Mouse (Mus musculus) hindbrain, postnatal 0 days (tissue): ENCODE measurements around the gene Vps8. TPM values are rescaled to one million over a fixed set of nuclear protein-coding genes. Genes with fewer than 3 reads are reported as not detected.

ENCODE experiments used
- ATAC-seq: fragments of 200-750 bp; cut with Nextera tagmentation; 2 replicates; pipeline ENCODE4 v1.8.0; 2017; ENCODE audit warnings: mild to moderate bottlenecking, moderate TSS enrichment, moderate library complexity
- DNase-seq: peaks from one replicate; pipeline ENCODE4 v3.0.0-alpha.2; 2015; ENCODE audit warnings: low spot score
- H3K27ac ChIP-seq: fragments of 300-500 bp; sonication (generic); 2 replicates; pipeline ENCODE4 v1.5.1; 2014; ENCODE audit warnings: mild to moderate bottlenecking
- H3K27me3 ChIP-seq: fragments of 300-500 bp; sonication (generic); 2 replicates; pipeline ENCODE4 v1.6.1; 2014; ENCODE audit warnings: low read length, mixed read lengths; ENCODE audit not compliant: insufficient read depth
- H3K36me3 ChIP-seq: fragments of 300-500 bp; sonication (generic); 2 replicates; pipeline ENCODE4 v1.6.1; 2014; ENCODE audit warnings: low read length, mixed read lengths; ENCODE audit not compliant: insufficient read depth
- H3K4me1 ChIP-seq: fragments of 300-500 bp; sonication (generic); 2 replicates; pipeline ENCODE4 v1.6.1; 2014; ENCODE audit warnings: antibody characterized with exemption, low read length, mixed read lengths; ENCODE audit not compliant: insufficient read depth
- H3K4me2 ChIP-seq: fragments of 300-500 bp; sonication (generic); 2 replicates; pipeline ENCODE4 v1.6.1; 2014; ENCODE audit warnings: low read depth, mild to moderate bottlenecking, low read length, moderate library complexity, mixed read lengths
- H3K4me3 ChIP-seq: fragments of 300-500 bp; sonication (generic); 2 replicates; pipeline ENCODE4 v1.5.1; 2014; ENCODE audit warnings: low read length
- H3K9ac ChIP-seq: fragments of 300-500 bp; sonication (generic); replicated peaks from 2 replicates; pipeline ENCODE4 v1.6.1; 2014; ENCODE audit warnings: mild to moderate bottlenecking, low read length, moderate library complexity, mixed read lengths
- H3K9me3 ChIP-seq: fragments of 300-500 bp; sonication (generic); 2 replicates; pipeline ENCODE4 v1.6.1; 2016; ENCODE audit warnings: low read length, mixed read lengths
- CTCF ChIP-seq: IDR thresholded peaks from 2 replicates; pipeline ENCODE4 v1.5.1; 2016; ENCODE audit warnings: antibody characterized with exemption, control low read depth, low read depth
- WGBS: fragments of 180-500 bp; shearing (Covaris S2); extraction: QIAGEN DNeasy Blood & Tissue Kit; methylation state at CpG from one replicate; pipeline ENCODE4 v1.1.7; 2014; 5-methylcytosine and 5-hydroxymethylcytosine counted together
- polyA plus RNA-seq: library from polyadenylated mRNA; unstranded; fragments of >200 nt; fragmentation: Nextera tagmentation; extraction: Ambion mirVana; gene quantifications from 2 replicates; pipeline ENCODE4 v1.2.1, GENCODE M21; 2015
- total RNA-seq: library from RNA; depleted of rRNA; stranded (reverse); fragments of >200 nt; gene quantifications from 2 replicates; pipeline ENCODE4 v1.2.3, GENCODE M21; 2014

Gene Vps8
- total and polyA plus RNA-seq, 2 experiments from 2014 or later = 21.2 to 39.9 TPM

DNA sequence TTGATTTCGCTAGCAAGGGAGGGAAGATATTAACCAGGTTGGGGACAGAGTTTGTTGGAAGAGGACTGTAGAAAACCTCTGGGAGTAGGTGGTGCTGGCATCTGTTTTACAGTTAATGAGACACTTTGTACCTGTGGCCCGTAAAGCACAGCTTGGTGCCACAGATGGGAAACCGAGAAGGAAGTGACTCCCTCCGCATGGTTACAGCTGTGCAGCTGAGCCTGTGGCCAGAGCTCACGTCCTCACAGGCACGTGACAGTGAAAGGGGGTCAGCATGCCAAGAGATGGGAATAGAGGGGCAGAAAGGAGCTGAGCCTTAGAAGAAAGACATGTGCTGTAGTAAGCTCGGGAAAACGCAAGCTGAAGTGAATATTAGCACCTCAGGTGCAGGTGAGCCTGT, 43.0 kb downstream of the Vps8 start:
- no peak for DNase-seq
- Histone ChIP-seq H3K9me3 (no peaks in the 10 kb centered on the region), H3K27me3 (no peaks in the 10 kb centered on the region), H3K4me1 (no peaks in the 10 kb centered on the region), H3K9ac (no peak overlapping the region), H3K4me3 (no peak overlapping the region), H3K27ac (no peak overlapping the region), H3K36me3 (peaks cover 20% of the 10 kb centered on the region; the same call in 1 of the 2 replicates), H3K4me2 (no peak overlapping the region)
- no peak for TF ChIP-seq CTCF
- ATAC-seq = no peak
- WGBS = 65% methylated on average over 8 of the region's 8 CpGs

DNA sequence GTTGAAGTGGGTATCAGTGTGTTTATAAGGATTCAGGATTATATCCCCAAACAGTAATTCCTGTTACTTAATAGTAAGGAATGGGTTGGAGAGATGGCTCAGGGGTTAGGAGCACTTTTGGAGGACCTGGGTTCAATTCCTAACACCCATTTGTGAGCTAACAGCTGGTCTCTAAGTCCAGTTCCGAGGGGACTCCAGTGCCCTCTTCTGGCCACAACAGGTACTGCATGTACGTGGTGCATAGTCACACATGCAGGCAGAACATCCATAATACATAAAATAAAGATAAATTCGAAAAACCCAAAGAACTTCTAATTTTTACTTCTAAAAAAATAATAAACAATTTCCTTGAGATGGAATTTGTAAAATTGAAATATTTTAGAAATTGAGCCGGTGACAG, 47.5 kb downstream of the Vps8 start:
- Histone ChIP-seq H3K9me3 (no peaks in the 10 kb centered on the region), H3K9ac (no peak overlapping the region), H3K4me3 (no peak overlapping the region), H3K4me1 (no peaks in the 10 kb centered on the region), H3K27ac (no peak overlapping the region), H3K27me3 (no peaks in the 10 kb centered on the region), H3K4me2 (no peak overlapping the region), H3K36me3 (peaks cover 23% of the 10 kb centered on the region)
- peak; percentile 65 for TF ChIP-seq CTCF
- DNase-seq (no peak), ATAC-seq (no peak)
- 87% methylated on average over 4 of the region's 4 CpGs for WGBS

DNA sequence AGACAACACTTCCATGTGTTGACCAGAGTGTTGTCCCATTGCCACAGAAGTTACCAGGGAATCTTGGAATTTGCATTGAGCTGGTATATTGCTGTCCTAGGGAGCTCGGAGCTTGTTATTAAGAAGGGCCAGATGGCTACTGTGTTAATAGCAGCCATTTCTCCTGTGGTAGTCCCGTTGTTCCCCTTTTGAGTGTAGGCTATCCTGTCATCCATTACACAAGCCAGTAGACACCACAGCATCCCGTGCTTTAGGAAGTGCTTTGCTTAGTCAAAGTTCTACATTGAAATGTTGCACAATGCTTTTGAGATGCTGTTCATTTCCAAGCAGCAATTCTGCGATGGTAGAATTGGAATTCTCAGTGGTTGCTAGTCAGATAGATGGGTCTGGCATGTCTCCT, 54.2 kb downstream of the Vps8 start:
- H3K36me3 ChIP-seq = peaks cover 29% of the 10 kb centered on the region

DNA sequence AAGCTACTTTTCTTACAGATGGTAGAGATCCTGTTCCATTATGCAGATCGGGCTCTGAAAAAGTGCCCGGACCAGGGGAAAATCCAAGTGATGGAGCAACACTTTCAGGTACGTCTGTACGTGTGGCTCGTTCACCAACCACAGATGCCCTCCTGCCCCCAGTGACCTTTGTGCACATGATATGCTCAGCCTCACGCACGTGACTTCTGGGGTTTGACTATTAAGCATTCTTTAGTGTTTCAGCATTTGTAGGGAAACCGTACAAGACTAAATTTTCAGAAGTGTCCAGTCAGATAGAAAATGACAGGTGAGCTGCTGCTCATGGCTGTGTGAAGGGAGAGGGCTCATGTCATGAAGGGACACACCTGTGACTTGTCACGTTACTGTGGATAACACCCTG, 55.5 kb downstream of the Vps8 start:
- H3K9me3 ChIP-seq = no peaks in the 10 kb centered on the region
- no peak overlapping the region for H3K4me3 ChIP-seq
- TF ChIP-seq CTCF = no peak
- no peaks in the 10 kb centered on the region for H3K27me3 ChIP-seq
- H3K9ac ChIP-seq = no peak overlapping the region
- H3K36me3 ChIP-seq = peaks cover 20% of the 10 kb centered on the region
- no peak overlapping the region for H3K4me2 ChIP-seq
- 93% methylated on average over 9 of the region's 9 CpGs for WGBS
- H3K27ac ChIP-seq = no peak overlapping the region
- ATAC-seq (no peak), DNase-seq (no peak)
- no peaks in the 10 kb centered on the region for H3K4me1 ChIP-seq

More for the DNA sequence above, 54.2 kb downstream of the Vps8 start:
- Histone ChIP-seq H3K4me2 (no peak overlapping the region), H3K27ac (no peak overlapping the region), H3K27me3 (no peaks in the 10 kb centered on the region), H3K9ac (no peak overlapping the region), H3K4me3 (no peak overlapping the region), H3K4me1 (no peaks in the 10 kb centered on the region), H3K9me3 (no peaks in the 10 kb centered on the region)
- 90% methylated on average over 4 of the region's 4 CpGs for WGBS
- no peak for DNase-seq
- TF ChIP-seq CTCF = no peak
- no peak for ATAC-seq

DNA sequence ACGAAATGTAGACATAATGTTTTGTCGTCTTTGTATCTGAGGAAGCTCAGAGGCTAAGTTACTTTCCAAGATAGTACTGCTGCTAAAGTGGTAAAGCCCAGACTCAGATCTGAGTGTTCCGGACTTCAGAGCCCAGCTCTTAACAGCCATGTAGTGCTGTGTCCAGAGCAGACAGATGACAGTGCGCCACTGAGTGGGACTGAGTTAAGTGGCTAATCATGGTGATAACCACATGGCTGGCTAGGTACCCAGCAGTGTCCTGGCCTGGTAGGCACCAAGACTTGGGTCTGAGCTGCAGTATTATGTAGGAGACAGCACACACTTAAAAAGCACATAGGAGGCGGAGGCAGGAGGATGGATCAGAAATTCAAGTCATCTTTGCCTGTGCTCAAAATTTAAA, 60.9 kb downstream of the Vps8 start:
- Histone ChIP-seq H3K36me3 (peaks cover 3% of the 10 kb centered on the region; the same call in 1 of the 2 replicates), H3K9me3 (no peaks in the 10 kb centered on the region), H3K9ac (no peak overlapping the region), H3K27me3 (no peaks in the 10 kb centered on the region), H3K27ac (no peak overlapping the region), H3K4me1 (no peaks in the 10 kb centered on the region), H3K4me2 (no peak overlapping the region), H3K4me3 (no peak overlapping the region)
- DNase-seq (no peak), ATAC-seq (no peak)
- no peak for TF ChIP-seq CTCF
- 91% methylated on average over 5 of the region's 5 CpGs for WGBS

DNA sequence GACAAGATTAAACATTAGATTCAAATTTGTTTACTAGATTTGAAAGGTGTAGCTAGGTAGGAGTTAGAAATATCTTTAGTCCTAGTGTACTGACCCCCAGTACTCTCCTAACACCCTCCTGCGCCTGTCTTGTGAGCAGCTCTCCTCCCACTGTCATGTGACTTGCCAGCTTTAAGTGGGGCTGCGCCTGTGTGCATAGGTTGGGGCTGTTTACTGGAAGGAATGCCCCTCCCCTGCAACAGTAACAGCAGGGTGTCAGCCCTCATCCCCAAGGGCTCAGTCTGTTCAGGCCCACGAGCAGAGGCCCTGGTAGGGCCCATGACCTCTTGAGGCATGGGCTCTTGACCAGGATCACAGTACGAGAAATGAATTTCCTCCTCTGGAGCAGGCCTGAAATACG, 62.8 kb downstream of the Vps8 start:
- Histone ChIP-seq H3K4me2 (no peak overlapping the region), H3K9me3 (no peaks in the 10 kb centered on the region), H3K36me3 (peaks cover 3% of the 10 kb centered on the region; the same call in 1 of the 2 replicates), H3K4me1 (no peaks in the 10 kb centered on the region), H3K9ac (no peak overlapping the region), H3K4me3 (no peak overlapping the region), H3K27me3 (no peaks in the 10 kb centered on the region), H3K27ac (no peak overlapping the region)
- DNase-seq (no peak), ATAC-seq (no peak)
- 64% methylated on average over 5 of the region's 5 CpGs for WGBS
- TF ChIP-seq CTCF = no peak

DNA sequence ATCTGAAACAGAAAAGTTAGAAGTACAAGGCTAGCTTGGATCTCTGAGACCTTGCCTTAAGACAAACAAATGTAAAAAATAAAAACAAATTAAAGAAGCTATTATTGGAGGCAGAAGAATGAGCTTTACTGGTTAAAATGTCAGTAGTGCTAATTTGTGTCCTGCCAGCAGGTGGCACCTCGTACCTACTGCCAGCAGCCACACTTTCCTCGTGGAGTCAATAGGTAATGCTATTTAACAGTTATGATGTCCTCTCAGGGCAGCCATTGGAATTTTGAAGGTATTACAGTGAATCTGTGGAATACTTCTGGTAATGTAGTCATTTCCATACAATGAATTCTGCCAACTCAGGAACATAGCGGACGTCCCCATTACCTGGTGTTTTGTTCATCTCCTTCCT, 65.5 kb downstream of the Vps8 start:
- ATAC-seq (peak; percentile 83; the same call in 1 of the 2 replicates), DNase-seq (peak; percentile 83)
- H3K36me3 ChIP-seq = peaks cover 3% of the 10 kb centered on the region; the same call in 1 of the 2 replicates
- H3K27ac ChIP-seq = no peak overlapping the region
- H3K27me3 ChIP-seq = no peaks in the 10 kb centered on the region
- TF ChIP-seq CTCF = peak; percentile 93
- H3K4me2 ChIP-seq = no peak overlapping the region
- 46% methylated on average over 4 of the region's 4 CpGs for WGBS
- H3K4me1 ChIP-seq = no peaks in the 10 kb centered on the region; the same call in 1 of the 2 replicates
- H3K9me3 ChIP-seq = no peaks in the 10 kb centered on the region
- H3K4me3 ChIP-seq = no peak overlapping the region
- H3K9ac ChIP-seq = no peak overlapping the region
